ENCODE assay signal across 13 mouse cellular contexts in genomic region chr6:92468892-92469291, GRCm38 (mm10).
DNase-seq lines count a peak whose midpoint lies in the region; ATAC-seq and TF ChIP-seq lines count a peak whose summit lies in the region.
"Had no signal": no experiment of that assay in that cellular context is flagged by ENCODE, and none has a peak within 500 bp of the region (broad histone marks: within the 10 kb centered on the region; RNA-seq: fewer than 3 reads in every experiment).

No protein-coding gene starts in this region.

- H3K4me2 ChIP-seq in hindbrain, postnatal 0 days (ENCODE audit: low read depth, low read length), result no peak overlapping the region
- H3K4me2 ChIP-seq in lung, postnatal 0 days (replicated peaks; ENCODE audit: low read depth, low read length), result no peak overlapping the region
- no peak overlapping the region for H3K4me2 ChIP-seq in heart, embryonic 16.5 days (ENCODE audit: low read depth, low read length)
- peak overlapping the region; percentile 29; the same call in 1 of the 2 replicates for H3K4me2 ChIP-seq in stomach, embryonic 16.5 days (ENCODE audit: low read depth, low read length)
- H3K4me2 ChIP-seq: hindbrain, embryonic 15.5 days had no signal

- peaks cover 30% of the 10 kb centered on the region for H3K4me1 ChIP-seq in hindbrain, postnatal 0 days (ENCODE audit: insufficient read depth, low read length)
- H3K4me1 ChIP-seq in hindbrain, embryonic 10.5 days (replicated peaks), result peaks cover 43% of the 10 kb centered on the region
- peaks cover 21% of the 10 kb centered on the region; the same call in 1 of the 2 replicates for H3K4me1 ChIP-seq in lung, postnatal 0 days (ENCODE audit: insufficient read depth, low read depth, low read length)
- peaks cover 30% of the 10 kb centered on the region for H3K4me1 ChIP-seq in heart, embryonic 16.5 days (ENCODE audit: control insufficient read depth, insufficient read depth, low read length)
- H3K4me1 ChIP-seq in stomach, embryonic 16.5 days (ENCODE audit: control insufficient read depth, insufficient read depth, low read length), result peaks cover 15% of the 10 kb centered on the region

- no peak for TF ChIP-seq CTCF in hindbrain, postnatal 0 days (IDR thresholded peaks at IDR 0.05; ENCODE audit: low read depth)
- TF ChIP-seq CTCF in lung, postnatal 0 days (IDR thresholded peaks at IDR 0.05), result no peak

- no peak for DNase-seq in hindbrain, postnatal 0 days (ENCODE audit: low spot score)
- no peak for DNase-seq in hindbrain, embryonic 10.5 days (ENCODE audit: low spot score)
- no peak for DNase-seq in lung, postnatal 0 days (ENCODE audit: low spot score)
- DNase-seq in lung, adult 18-20 months, result no peak
- DNase-seq in frontal cortex, postnatal 36 days (ENCODE audit: low spot score in 2 of 2), result no peak
- no peak for DNase-seq in ovary, postnatal 36 days (ENCODE audit: low spot score)
- DNase-seq: adrenal gland, postnatal 14 days; cerebellum, adult 11-12 months; forebrain, postnatal 0 days had no signal

- no peak for TF ChIP-seq EP300 in lung, postnatal 0 days (IDR thresholded peaks at IDR 0.05)

- 74% methylated on average over 4 of the region's 4 CpGs for WGBS in hindbrain, postnatal 0 days
- WGBS in hindbrain, embryonic 10.5 days, result 88% methylated on average over 4 of the region's 4 CpGs
- WGBS in lung, postnatal 0 days, result 50% methylated on average over 4 of the region's 4 CpGs
- WGBS in heart, embryonic 16.5 days, result 56% methylated on average over 4 of the region's 4 CpGs
- WGBS in stomach, embryonic 16.5 days, result 58% methylated on average over 4 of the region's 4 CpGs

- no peak overlapping the region for H3K4me3 ChIP-seq in hindbrain, postnatal 0 days (ENCODE audit: low read length)
- H3K4me3 ChIP-seq in hindbrain, embryonic 10.5 days, result no peak overlapping the region
- H3K4me3 ChIP-seq in lung, postnatal 0 days (ENCODE audit: low read depth, low read length), result no peak overlapping the region
- no peak overlapping the region for H3K4me3 ChIP-seq in heart, embryonic 16.5 days (ENCODE audit: low read length)
- H3K4me3 ChIP-seq in stomach, embryonic 16.5 days (replicated peaks; ENCODE audit: low read length), result no peak overlapping the region
- H3K4me3 ChIP-seq: hindbrain, embryonic 15.5 days had no signal

- H3K9me3 ChIP-seq in hindbrain, postnatal 0 days (ENCODE audit: low read length), result no peaks in the 10 kb centered on the region
- H3K9me3 ChIP-seq in hindbrain, embryonic 10.5 days, result no peaks in the 10 kb centered on the region
- no peaks in the 10 kb centered on the region for H3K9me3 ChIP-seq in lung, postnatal 0 days (ENCODE audit: low read length)
- H3K9me3 ChIP-seq in heart, embryonic 16.5 days (replicated peaks; ENCODE audit: control insufficient read depth, low read length), result no peaks in the 10 kb centered on the region
- no peaks in the 10 kb centered on the region for H3K9me3 ChIP-seq in stomach, embryonic 16.5 days (replicated peaks; ENCODE audit: control insufficient read depth, low read length)
- H3K9me3 ChIP-seq: hindbrain, embryonic 15.5 days had no signal

- H3K27me3 ChIP-seq in hindbrain, postnatal 0 days (ENCODE audit: insufficient read depth, low read length), result no peaks in the 10 kb centered on the region
- no peaks in the 10 kb centered on the region for H3K27me3 ChIP-seq in hindbrain, embryonic 10.5 days (ENCODE audit: insufficient read depth, poor library complexity, severe bottlenecking)
- H3K27me3 ChIP-seq in lung, postnatal 0 days (replicated peaks; ENCODE audit: insufficient read depth, low read length), result no peaks in the 10 kb centered on the region
- no peaks in the 10 kb centered on the region for H3K27me3 ChIP-seq in heart, embryonic 16.5 days (ENCODE audit: control insufficient read depth, insufficient read depth, low read length)
- no peaks in the 10 kb centered on the region for H3K27me3 ChIP-seq in stomach, embryonic 16.5 days (ENCODE audit: control insufficient read depth, insufficient read depth, low read length)
- H3K27me3 ChIP-seq: hindbrain, embryonic 15.5 days had no signal

- no peaks in the 10 kb centered on the region for H3K36me3 ChIP-seq in hindbrain, postnatal 0 days (ENCODE audit: insufficient read depth, low read length)
- H3K36me3 ChIP-seq in hindbrain, embryonic 10.5 days, result no peaks in the 10 kb centered on the region
- no peaks in the 10 kb centered on the region for H3K36me3 ChIP-seq in lung, postnatal 0 days (ENCODE audit: insufficient read depth, low read length)
- H3K36me3 ChIP-seq in heart, embryonic 16.5 days (ENCODE audit: control insufficient read depth, insufficient read depth), result no peaks in the 10 kb centered on the region
- H3K36me3 ChIP-seq in stomach, embryonic 16.5 days (ENCODE audit: control insufficient read depth, insufficient read depth, low read length), result no peaks in the 10 kb centered on the region
- H3K36me3 ChIP-seq: hindbrain, embryonic 15.5 days had no signal

- H3K9ac ChIP-seq in hindbrain, postnatal 0 days (replicated peaks; ENCODE audit: low read length), result no peak overlapping the region
- no peak overlapping the region for H3K9ac ChIP-seq in lung, postnatal 0 days (replicated peaks; ENCODE audit: low read depth)
- H3K9ac ChIP-seq in heart, embryonic 16.5 days (ENCODE audit: low read length), result no peak overlapping the region
- H3K9ac ChIP-seq in stomach, embryonic 16.5 days (ENCODE audit: low read length), result no peak overlapping the region
- H3K9ac ChIP-seq: forebrain, postnatal 0 days; hindbrain, embryonic 15.5 days had no signal

- ATAC-seq in hindbrain, postnatal 0 days, result no peak
- ATAC-seq in lung, postnatal 0 days, result no peak
- ATAC-seq in heart, embryonic 16.5 days (replicated peaks; ENCODE audit: extremely low read depth, insufficient read depth, low FRiP score), result no peak
- ATAC-seq in stomach, embryonic 16.5 days (ENCODE audit: insufficient read depth, low FRiP score), result peak; percentile 12; the same call in 1 of the 2 replicates
- ATAC-seq: CD4-positive, CD25-positive, alpha-beta regulatory T cell, adult 4 months; forebrain, postnatal 0 days had no signal

- peak overlapping the region; percentile 33; the same call in 1 of the 2 replicates for H3K27ac ChIP-seq in hindbrain, postnatal 0 days
- H3K27ac ChIP-seq in hindbrain, embryonic 10.5 days, result no peak overlapping the region
- peak overlapping the region; percentile 64 for H3K27ac ChIP-seq in lung, postnatal 0 days (ENCODE audit: low read length)
- H3K27ac ChIP-seq in heart, embryonic 16.5 days (ENCODE audit: low read length), result peak overlapping the region; percentile 58
- H3K27ac ChIP-seq in stomach, embryonic 16.5 days (ENCODE audit: low read length), result peak overlapping the region; percentile 94
